Mouse (Mus musculus): ENCODE measurements around the gene Mocs1. TPM values are rescaled to one million over a fixed set of nuclear protein-coding genes. Genes with fewer than 3 reads are reported as not detected.

The Mocs1 gene
- 10 to 100 TPM; 30.5 to 40.9 TPM for total RNA-seq (2021)
- long read RNA-seq, experiment 1, transcript Mocs1-201 (11 exons, 2,646 nt), result major isoform, 12 of 30 reads
- long read RNA-seq, experiment 1, transcript Mocs1-203 (11 exons, 2,588 nt), result minor isoform, 7 of 30 reads
- long read RNA-seq, experiment 1, partial matches to known transcripts, result 4 of 30 reads
- long read RNA-seq, experiment 1, other reads (novel, unspliced or antisense), result 7 of 30 reads
- long read RNA-seq, experiment 2, transcript Mocs1-201 (11 exons, 2,646 nt), result major isoform, 8 of 18 reads
- long read RNA-seq, experiment 2, partial matches to known transcripts, result 0 of 18 reads
- long read RNA-seq, experiment 2, other reads (novel, unspliced or antisense), result 10 of 18 reads

DNA sequence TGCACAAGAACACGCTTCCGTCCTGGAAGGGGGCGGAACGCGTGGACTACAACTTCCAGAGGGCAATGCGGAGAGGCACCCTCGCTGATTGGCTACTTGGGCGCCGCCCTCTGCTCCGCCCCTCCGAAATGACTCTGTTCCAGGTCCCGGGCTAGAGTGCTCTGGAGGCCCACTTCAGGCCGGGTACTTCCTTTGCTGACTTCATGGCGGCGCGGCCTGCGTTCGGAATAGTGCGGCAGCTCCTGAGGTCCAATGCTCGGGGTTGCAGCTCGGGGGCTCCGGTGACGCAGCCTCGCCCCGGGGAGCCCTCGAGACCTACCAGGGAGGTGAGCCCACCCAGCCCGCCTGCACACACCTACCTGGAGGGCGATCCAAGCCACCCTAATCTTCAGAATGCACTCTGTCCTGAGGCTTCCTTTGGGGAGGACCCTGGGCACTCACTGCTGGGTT lies at the start of gene Mocs1:
Mocs1 (plus strand) TSS at position 124 of the 450 bp plus-strand sequence.
- peak; percentile 92 to 93 for DNase-seq (ENCODE audit: low spot score in 2 of 2)

DNA sequence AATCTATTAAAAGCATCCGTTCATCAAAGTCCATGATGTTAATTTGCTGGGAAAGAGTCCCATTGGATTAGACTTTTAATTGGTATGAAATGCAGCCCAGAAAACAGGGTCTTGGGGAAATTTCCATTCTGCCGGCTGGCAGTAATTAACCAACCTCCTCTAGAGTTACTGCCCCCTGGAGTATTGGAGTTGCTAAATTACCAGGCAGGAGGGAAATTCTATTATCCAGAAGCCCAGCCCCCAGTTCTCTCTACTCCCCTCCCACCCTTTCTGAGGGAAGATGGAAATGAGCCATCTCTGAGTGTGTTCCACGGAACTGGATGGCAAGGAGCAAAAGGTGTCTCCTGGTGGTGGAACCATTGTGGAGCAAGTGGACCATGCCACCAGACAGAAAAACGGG lies 48.5 kb upstream of the Mocs1 start:
- DNase-seq (ENCODE audit: low spot score in 2 of 2), result no peak

DNA sequence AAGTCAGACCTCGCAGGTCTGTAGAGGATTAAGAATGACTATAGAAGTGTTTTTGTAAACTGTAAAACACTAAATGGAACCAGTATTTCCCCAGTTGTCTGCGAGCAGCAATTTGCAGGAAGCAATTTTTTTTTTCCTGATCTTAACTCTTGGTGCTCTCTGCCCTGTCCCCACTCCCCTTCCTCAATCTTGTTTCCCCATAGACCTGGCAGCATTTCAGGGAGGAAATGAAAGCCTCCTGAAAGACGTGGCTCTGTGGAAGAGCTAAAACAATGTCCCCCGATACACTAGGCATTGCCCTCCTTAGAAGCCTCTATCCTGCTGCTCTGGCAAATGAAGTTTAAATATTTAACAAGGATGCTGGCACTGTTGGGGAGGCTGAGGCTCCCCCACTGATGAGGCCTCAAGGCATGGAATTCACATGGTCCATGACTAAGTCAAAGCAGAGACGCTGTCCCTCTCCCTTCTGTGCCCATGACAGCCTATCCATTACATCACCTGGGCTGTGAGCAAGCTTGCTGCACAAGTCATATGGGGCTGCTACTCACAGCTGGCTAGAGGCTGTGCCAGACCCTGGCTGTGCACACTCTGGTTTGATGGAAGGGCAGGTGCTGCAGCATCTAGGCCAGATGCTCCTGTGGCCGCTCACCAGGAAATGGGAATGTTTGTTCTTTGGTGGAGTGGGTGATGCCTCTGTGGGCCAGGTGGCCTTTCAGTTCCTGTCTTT lies 43.8 kb upstream of the Mocs1 start:
- no peak for DNase-seq (ENCODE audit: low spot score in 2 of 2)

DNA sequence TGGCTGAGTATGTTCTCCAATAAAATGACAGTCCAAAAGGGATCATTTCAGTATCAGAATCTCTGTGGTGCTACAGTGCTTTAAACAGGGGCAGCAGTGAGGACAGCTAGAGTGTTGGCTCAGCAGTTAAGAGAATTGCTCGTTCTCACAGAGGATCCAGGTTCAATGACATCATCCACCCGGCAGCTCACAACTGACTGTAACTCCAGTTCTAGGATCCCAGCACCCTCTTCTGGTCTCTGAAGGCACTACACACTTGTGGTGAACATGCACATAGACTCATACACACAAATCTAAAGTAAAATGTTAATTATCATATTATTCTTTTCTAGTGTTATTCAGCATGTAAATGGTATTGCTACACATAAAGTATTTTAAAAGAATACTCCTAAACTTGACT lies 40.4 kb upstream of the Mocs1 start:
- DNase-seq (ENCODE audit: low spot score in 2 of 2), result no peak

DNA sequence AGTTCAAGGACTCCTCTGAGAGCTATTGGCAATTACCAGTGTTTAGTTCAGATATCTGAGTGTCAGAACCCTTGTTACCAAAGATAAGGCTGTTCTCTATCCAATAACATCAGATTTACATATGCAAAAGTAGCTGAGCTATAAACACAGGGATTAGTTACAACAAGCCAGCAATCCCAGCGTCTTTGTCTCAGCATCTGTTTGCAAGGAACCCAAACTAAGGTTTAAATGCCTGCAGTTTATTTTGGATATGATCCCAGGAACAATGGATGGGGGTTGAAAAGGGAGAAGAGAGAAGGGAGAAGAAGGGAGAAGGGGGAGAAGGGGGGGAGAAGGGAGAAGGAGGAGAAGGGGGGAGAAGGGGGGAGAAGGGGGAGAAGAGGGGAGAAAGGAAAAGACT lies 35.4 kb upstream of the Mocs1 start:
- DNase-seq (ENCODE audit: low spot score in 2 of 2), result no peak

DNA sequence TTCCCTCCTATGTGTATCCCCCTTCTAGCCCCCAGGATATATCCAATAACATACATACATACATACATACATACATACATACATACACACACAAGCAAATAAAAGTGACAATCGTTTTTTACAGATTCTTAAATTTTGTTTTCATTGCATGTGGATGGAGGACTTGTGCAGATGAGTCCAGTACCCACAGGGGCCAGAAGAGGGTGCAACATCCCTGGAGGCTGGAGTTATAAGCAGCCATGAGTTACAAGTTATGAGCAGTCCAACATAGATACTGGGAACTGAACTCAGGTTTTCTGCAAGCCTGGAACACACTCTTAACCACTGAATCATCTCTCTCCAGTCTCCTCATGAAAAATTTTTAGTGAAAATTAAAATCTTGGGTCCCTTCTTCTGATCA lies 33.3 kb upstream of the Mocs1 start:
- no peak for DNase-seq (ENCODE audit: low spot score in 2 of 2)

DNA sequence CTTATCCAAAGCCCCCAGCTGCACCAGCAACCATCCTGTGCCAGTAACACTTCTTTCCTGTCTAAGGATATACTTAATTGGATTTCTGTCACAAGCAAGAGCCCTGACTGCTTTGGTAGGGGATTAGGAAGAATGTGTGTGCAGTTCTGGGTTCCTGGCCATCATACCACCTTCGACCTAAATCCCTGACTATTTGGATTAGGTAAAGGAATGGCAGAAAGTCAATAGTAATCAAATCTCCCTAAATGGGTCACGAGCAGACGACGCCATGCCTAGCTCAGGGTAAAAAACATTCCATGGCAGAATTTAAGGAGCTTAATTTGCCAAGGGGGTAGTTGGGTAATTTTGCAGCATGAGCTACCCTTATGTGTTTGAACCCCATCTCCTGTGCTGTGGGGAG lies 28.6 kb upstream of the Mocs1 start:
- DNase-seq (ENCODE audit: low spot score in 2 of 2), result no peak

DNA sequence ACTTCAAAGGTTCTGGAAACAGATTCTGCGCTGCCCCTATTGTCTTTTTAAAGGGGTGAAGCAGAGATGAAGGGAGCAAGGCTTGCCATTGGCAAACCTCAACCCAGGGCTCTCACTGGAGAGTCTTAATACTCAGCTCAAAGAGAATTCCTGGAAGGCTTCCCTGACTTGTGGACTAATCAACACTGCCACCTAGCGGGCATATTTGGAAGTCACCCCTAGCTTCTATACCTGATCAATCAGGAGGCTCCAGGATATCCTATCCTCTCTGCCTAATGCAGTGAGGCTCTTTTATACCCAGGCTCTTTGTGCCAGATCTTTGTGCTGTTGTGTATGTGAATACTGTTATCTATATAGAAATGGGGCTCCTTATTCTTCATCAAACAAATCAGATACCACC lies 28.0 kb upstream of the Mocs1 start:
- DNase-seq (ENCODE audit: low spot score in 2 of 2), result peak; percentile 72 to 76

DNA sequence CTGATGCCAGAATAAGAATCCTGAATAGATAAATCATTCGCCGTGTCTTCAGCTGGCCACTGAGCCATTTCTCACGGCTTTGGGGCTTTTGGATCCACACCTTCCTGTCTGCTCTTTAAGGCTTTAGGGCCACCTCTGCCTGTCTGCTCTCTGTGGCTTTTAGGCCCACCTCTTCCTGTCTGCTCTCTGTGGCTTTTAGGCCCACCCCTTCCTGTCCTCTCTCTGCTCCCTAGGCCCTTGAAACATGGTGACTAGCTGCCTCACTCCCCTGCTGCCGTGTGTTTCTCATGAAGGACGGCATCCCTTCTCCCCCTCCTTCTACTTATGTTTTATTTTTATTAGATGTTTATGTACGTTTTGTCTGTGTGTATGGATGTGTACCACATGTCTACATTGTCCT lies 25.0 kb upstream of the Mocs1 start:
- DNase-seq (ENCODE audit: low spot score in 2 of 2), result no peak

DNA sequence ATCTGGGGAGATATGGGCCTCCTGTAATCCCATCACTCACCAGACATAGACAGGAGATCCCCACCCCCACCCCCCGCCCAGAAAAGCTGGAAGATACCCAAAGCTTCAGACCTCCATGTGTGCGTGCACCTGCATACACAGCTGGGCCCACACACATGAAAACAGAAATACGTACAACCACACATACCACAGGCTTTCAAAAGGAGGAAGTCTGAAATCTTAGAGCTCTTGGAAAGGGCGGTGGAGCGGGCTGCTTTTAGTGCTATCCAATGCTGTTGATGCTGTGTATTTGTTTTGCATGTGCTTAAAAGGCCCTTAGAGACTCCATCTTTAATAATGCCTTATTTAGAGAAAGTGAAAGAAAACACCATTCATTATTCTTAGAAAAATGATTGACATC lies 22.2 kb upstream of the Mocs1 start:
- DNase-seq (ENCODE audit: low spot score in 2 of 2), result no peak

DNA sequence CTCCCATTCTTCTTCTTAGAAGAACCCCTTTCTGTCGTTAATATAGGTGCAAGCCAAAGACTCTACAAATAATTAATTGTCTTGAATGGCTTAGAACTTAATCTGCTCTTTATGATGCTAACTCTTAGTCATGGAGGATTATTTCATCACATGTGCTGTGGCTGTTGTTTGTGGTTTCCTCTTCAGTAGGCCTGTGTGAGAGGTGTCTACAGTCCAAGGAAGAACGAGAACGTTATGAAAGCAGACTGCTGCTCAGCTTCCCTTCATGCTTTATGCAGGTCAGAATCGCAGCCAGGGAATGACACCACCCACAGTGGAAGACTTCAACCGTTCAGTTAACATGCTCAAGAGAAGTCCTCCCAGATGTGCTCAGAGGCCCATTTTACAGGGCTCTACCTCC lies 15.2 kb upstream of the Mocs1 start:
- DNase-seq (ENCODE audit: low spot score in 2 of 2), result no peak

DNA sequence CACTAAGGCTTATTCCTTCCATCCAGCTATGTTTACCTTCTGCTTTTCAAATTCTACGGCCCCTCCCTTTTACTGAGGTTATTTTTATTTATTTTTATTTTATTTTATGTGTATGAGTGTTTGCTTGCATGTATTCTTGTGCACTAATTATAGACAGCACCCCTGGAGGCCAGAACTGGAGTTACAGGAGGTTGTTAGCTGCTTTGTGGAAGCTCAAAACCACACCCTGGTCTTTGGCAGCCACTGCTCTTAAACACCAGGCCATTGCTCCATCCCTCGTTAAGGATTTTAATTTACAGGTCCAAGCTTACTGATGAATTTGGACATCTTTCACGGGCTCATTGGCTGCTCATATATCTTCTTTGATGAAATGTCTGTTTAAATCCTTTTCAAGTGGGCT lies 14.6 kb upstream of the Mocs1 start:
- no peak for DNase-seq (ENCODE audit: low spot score in 2 of 2)

DNA sequence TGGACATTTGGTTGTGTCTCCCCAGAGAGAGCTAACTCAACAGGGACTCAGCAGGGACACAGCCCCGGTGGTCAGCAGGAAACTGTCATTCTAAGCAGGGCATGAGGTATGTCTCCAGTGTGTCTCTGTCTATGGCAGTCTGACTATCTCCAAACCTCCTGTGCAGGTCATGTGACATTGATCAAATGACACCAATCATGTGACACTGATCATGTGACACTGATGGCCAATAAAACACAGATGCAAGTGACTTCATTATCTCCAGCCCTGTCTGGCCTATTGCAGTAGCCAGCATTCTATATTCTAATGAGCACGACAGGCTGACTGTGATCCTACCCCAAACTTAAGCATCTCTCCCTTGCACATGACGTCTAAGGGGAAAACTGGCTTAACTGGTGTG lies 11.9 kb upstream of the Mocs1 start:
- no peak for DNase-seq (ENCODE audit: low spot score in 2 of 2)

DNA sequence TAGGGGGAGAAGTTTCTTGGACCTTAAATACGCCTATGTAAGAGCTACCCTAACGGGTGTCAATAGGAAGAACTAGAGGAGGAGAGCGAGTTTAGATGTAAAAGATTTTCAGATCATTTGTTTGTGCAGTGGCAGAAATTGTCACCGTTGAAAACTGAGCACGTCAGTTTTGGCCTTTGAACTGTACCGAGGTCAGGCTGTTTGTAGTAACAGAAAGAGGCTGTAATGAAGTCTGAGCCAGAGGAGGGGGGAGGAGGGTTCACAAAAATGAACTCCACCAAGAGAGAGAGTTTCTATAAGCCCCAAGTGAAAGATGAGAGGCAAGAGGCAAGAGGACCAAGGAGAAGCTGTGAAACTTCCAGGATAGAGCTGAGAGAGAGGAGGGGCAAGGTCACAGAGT lies 8.3 kb upstream of the Mocs1 start:
- DNase-seq (ENCODE audit: low spot score in 2 of 2), result no peak

DNA sequence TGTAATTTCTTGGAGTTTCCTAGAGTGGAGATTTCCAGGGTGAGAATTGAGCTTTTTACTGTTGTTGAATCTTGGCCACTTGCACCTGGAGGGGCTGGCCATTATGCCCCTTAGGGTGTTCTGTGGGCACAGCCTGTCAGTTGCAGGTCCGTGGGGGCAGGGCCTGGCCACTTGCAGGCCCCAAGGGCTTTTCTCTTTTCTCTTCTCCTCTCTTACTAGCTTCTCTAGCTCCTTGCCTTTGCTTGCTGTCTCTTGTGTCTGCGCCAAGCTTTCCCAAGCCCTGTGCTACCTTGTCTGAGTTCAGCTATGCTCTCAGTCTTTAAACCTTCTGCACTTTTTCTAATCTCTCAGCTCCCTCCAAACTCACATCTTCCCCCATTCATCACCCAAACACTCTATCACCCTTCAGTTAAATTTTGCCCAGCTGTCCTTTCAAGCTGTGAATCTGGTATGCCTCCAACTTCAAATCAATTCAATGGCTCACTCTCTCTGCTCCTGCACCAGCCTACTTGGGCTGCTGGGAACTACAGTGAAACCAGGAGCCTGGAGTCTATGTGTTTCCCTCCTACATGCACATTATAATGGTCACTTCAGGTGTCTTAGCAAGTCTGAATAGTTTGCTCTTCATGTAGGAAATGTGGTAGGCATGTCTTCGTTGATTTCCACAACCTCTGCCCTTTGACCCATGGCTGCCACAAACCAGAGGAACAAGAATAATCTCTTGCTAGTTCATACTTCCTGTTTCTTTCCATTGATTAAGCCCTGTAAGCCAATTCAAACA lies 5.7 kb upstream of the Mocs1 start:
- no peak for DNase-seq (ENCODE audit: low spot score in 2 of 2)

DNA sequence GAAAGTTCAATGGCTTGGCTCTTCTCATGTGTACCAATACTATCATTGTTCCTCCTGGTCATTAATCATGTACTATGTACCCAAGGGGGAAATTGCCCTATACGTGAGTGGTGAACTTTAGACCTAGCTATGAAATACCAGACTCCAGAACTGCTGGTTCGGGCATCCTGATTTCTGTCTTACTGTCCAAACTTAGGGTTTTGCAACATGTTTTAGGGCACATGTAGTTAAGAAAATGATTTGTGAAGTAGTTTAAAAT lies 5.2 kb upstream of the Mocs1 start:
- DNase-seq (ENCODE audit: low spot score in 2 of 2), result no peak

DNA sequence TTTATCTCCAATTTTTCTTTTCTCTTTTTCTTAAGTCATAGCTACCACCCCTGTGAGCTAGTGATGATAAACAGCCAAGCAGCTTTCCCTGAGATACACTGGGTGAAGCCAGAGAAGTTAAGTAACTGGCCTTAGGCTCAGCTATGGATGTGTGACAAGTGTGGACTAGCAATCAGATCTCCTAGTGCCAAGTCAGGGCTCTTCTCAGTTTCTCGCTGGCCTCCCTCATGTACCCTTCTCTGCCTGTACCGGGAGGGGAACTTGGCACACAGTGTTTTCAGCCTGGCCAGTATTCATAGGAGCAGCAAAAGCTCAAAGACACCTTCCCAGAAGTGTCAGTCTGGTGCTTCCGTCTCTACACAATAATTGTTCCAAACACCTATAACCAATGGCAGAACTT lies 4.3 kb upstream of the Mocs1 start:
- DNase-seq (ENCODE audit: low spot score in 2 of 2), result no peak

DNA sequence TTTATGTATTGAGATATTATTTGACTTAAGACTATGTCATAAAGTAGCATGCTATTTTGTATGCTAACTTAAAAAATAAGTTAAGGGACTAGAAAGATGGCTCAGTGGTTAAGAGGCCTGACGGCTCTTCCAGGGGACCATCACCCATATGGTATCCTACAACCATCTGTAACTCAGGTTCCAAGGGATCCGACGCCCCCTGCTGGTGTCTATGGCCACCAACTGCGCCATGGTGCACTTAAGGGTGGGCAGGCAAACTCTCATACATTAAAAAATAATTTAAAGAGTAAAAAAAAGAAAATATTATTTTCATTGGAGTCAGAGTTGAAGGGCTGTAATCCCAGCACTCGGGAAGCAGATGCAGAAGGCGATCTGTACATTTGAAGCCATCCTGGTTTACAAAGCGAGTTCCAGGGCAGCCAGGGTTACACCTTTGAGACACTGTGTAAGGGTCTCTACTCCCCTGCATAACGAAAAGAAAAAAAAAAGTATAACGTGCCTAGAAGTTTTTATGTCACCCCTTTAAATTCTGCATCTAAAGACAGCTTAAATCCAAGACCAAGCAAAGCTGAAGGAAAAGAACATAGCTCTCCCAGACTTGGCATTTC lies 427 bp upstream of the Mocs1 start:
- DNase-seq (ENCODE audit: low spot score in 2 of 2), result peak in 1 of 2 experiments; percentile 46

DNA sequence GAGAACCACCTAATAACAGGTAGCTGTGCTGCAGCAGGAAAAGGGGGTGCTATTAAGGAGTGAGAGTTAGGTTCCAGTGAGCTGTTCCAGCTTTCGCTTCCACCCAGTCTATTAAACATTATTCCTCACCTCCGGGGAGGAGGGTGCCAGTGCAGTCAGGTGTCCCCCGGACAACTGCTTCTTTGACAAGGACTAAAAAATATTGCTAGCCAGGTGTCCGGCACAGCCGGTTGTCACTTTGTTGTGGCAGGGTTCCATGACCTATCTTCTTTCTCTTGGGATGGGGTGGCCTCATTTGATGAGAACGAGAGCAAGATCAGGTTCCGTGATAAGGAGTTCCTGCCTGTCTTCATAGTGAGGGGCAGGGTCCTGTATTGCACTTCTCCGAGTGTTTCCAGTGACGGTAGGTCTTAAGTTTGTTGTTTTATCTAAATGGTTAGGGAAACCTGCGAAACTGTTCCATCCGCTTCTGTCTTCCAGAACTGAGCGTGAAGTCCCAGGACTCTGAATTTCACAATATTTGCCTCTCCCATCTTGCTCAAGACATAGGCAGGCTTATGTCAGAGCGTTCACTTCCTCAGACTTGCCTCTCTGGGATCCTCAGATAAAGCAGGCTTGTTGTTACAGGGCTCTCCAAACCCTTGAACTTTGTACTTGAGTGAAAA lies 721 bp downstream of the Mocs1 start:
- DNase-seq (ENCODE audit: low spot score in 2 of 2), result no peak

DNA sequence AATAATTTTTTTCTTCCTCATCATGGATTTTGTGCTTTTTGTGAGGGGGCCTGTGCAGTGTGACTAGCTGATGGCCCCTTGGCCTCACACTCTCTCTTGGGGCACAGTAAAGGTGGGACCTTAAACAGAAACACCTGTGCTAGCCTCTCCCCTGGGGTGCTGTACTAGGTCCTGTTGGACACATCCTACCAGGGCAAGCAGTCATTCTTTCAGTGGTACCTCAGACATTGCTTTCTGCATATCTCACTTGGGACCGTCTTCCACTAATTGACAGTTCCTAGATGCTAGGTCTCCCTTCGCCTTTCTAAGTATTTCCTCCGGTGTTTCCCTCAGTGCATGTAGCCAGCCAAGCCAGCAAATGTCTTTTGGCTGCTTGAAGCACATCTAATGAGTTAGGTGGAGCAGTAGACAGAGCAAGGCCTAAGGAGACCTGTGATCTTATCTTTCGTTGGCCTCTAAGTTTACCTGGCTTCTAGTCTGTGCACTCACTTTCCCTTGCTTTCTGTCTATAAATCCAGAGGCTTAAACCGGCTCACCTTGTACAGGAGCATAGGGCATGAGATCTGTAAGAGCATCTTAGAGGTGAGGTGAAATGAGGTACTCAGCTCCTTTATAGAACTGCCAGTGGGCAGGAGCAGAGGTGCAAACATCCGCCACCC lies 1.4 kb downstream of the Mocs1 start:
- DNase-seq (ENCODE audit: low spot score in 2 of 2), result no peak

DNA sequence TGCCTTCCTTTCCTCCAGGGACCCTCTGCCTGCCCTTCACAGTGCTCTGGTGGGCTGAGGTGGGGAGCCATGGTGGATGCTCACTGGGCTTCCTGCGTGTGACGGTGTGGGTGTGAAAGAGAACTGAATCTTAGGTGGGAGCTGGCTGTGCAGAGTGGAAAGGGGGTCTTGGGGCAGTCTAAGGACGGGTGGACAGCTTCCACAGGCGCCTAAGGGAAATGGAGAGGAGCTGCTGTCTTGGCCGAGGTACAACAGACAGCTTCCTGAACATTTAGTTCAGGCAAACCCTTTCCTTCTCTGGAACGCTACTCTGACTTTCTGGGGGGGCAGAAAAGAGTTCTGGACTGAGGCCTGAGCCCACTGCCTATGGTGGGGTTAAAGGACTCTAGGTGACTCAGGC lies 2.0 kb downstream of the Mocs1 start:
- no peak for DNase-seq (ENCODE audit: low spot score in 2 of 2)
